ENCODE assay signal across 2 mouse cellular contexts in the genomic region with DNA sequence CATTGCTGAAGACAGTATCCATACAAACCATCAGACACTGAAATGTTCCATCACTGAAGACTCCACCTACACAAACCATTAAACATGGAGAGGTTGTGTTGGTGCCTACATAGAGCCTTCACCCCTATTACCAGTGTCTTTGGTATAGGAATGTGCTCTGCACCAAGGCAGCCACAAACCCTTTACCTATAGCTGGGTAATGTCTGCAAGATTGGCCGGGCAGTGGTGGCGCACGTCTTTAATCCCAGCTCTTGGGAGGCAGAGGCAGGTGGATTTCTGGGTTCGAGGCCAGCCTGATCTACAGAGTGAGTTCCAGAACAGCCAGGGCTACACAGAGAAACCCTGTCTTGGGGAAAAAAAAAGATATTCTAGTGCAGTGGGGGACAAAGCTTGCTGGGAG. TPM values are rescaled to one million over a fixed set of nuclear protein-coding genes. Genes with fewer than 3 reads are reported as not detected.
"Had no signal": no experiment of that assay in that cellular context is flagged by ENCODE, and none has a peak within 500 bp of the region (broad histone marks: within the 10 kb centered on the region; RNA-seq: fewer than 3 reads in every experiment).

No protein-coding gene starts in this region.

RNA-seq across cellular contexts. Expression of a gene that starts 11.7 kb away (rescaled TPM):
- total RNA-seq: midbrain, postnatal 0 days had no signal
- polyA plus RNA-seq: testis, adult 2 months had no signal
